Mouse (Mus musculus) lung, postnatal 36 days (tissue): ENCODE results near the gene Dscaml1.
A peak's percentile ranks its signal among the peaks of the same experiment; 100 is the strongest.

Experiments used
- DNase-seq: peaks from one replicate; pipeline ENCODE4 v3.0.0; 2022; ENCODE audit warnings: mixed read lengths

The Dscaml1 gene

GRCm38 (mm10) chr9:45574021-45574420 is 147.6 kb downstream of the Dscaml1 start:
- no peak for DNase-seq

DNA sequence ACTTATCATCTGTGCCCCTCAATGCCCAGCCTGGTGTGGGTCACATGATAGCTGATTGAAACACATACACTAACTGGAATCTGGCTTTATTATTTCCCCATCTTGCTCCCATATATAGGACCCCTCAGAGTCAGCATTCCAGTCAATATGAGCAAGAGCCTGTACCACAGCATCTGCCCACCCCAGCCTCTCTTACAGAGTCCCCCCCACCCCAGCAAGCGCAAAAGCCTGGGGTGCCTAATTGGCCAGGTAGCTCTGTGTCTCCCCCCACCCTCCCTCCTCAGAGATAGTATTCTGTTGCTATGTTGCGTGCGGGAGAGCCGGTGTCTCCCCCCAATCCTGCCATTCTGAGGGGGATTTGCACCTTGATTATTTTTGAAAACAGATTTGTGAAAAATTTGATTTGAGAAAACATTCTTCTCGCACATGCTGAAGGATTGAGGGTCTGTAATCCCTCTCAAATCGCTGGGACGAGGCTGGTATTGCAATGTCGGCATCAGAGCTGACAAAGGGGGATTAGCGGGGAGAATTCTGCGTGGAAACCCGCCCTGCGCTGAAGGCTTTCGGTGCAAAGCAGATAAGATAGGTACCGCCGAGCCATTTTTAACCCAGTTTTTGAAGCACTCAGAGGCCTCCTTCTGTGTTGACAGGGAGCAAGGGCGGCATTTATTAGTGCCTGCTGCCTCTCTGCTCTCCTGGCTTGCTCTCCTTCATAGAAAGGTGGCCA is 153.8 kb downstream of the Dscaml1 start:
- no peak for DNase-seq

DNA sequence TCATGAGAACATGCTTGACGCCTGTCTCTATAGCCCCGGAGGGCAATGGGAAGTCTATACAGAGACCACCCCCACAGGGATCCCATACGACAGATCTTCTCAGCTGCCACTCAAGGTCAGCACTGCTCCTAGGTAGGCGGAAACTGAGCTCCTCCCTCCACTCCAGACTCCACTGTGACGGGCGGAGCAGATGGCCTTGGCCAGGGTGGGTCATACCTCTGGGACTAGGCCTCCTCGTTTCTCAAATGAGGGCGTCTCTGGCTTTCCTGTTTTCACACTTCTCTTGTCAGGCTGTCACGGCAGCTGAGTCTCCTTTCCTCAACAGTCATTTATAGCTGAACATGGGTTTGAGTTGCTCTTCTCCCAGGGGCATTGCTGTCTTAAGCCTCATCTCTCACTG is 160.0 kb downstream of the Dscaml1 start:
- no peak for DNase-seq

DNA sequence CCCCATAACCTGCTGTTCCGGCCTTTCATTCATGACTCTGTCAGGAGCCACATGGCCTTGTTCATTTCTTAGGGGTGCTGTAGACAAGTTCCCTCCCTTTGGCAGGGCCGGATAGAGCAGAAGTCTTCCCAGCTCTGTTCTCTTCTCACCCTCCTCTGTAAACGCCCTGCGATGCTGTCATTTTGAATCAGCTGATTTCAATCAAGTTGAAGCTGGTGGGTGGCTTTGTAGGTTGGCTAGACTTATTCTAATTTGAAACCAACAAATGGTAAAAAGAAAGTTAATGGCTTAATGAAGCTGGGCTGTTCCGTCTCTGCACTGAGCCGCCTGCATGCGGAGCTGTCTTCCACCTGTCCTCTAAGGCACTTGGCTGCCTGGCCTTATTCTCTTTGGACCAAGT is 161.3 kb downstream of the Dscaml1 start:
- DNase-seq, result no peak

- DNase-seq, result peak; percentile 76
These were observed 163.4 kb downstream of the Dscaml1 start for GRCm38 (mm10) chr9:45589867-45590266.

DNA sequence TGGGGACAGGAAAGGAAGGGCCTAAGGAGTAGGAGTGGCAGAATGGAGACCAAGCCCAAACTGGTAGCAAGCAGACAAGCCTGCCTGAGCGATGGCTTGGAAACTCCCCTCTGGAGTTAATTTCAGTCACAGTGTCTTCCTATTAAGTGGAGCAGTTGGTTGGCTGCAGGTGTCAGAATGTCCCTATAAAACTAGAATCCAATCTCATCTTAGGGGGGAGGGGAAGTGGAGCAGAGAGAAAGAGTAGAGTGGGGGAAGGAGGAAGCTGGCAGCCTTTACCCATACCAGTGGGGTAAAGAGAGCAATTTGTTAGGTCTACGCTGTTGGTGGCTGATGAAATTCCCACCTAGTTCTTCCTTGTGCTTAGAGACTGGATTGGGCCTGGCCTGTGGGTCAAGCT is 164.6 kb downstream of the Dscaml1 start:
- no peak for DNase-seq

- DNase-seq, result no peak
These were observed 165.9 kb downstream of the Dscaml1 start for GRCm38 (mm10) chr9:45592374-45592773.

GRCm38 (mm10) chr9:45598117-45598516 is 171.7 kb downstream of the Dscaml1 start:
- DNase-seq, result no peak

GRCm38 (mm10) chr9:45599377-45599776 is 172.9 kb downstream of the Dscaml1 start:
- DNase-seq, result no peak

- peak; percentile 31 for DNase-seq
These were observed 180.9 kb downstream of the Dscaml1 start for GRCm38 (mm10) chr9:45607337-45607736.

- DNase-seq, result no peak
These were observed 181.9 kb downstream of the Dscaml1 start for GRCm38 (mm10) chr9:45608097-45609031.

GRCm38 (mm10) chr9:45610336-45611060 is 184.1 kb downstream of the Dscaml1 start:
- DNase-seq, result no peak

DNA sequence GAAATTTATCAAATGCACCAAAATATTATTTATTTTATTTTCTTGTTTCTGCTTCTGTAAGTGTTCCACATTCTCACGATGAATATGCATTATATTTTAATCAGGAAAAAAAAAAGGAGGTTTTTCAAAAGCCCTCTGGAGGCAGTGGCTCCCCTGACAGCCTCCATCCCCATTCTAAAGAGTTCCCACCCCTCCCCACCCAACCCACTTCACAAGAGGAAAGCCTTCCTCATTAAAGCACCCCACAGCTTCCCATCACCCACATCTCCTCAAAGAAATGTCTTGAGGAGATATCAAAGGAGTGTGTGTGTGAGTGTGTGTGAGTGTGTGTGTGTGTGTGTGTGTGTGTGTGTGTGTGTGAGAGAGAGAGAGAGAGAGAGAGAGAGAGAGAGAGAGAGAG is 188.2 kb downstream of the Dscaml1 start:
- DNase-seq, result no peak

- DNase-seq, result no peak
These were observed 191.5 kb downstream of the Dscaml1 start for GRCm38 (mm10) chr9:45617889-45618288.

- DNase-seq, result no peak
These were observed 192.0 kb downstream of the Dscaml1 start for GRCm38 (mm10) chr9:45618443-45618842.

GRCm38 (mm10) chr9:45620049-45620448 is 193.6 kb downstream of the Dscaml1 start:
- DNase-seq, result no peak

DNA sequence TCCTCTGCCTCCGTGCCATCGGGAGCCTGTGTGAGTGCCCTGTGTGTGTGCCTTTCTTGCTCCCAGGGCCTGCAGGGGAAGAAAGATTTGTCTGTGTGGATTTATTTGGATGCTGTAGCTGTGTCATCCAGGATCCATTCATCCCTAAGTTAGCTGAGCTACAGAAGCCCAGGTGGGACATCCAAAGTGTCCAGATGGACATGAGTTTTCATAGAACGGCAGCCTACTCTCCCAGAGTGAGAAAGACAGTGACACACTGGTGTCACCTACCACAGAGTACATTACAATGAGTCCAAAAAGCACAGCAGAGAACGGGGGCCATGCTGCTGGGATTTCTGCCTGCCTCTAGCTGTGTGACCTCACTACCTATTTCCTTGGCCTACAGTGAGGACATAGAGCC is 194.5 kb downstream of the Dscaml1 start:
- no peak for DNase-seq

- DNase-seq, result no peak
These were observed 199.5 kb downstream of the Dscaml1 start for GRCm38 (mm10) chr9:45625889-45626446.

- no peak for DNase-seq
These were observed 206.1 kb downstream of the Dscaml1 start for GRCm38 (mm10) chr9:45632520-45632919.

DNA sequence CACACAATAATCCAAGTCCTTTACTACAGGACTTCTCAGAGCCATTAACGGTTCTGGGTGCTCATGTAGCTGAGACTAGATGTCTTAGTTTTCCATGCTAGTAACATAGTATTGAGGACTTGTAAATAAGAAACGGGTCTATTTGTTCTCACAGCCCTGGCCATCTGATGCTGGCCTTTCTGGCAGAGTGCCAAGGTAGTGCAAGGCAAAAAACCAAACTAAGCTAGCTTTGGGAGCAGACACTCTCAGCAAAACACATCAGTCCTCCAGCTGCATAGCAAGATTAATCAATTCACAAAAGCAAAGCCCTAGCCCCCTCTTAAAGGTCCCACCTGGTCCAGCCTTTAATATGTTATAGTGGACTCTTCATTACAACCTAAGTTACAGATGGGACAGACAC is 206.6 kb downstream of the Dscaml1 start:
- DNase-seq, result peak; percentile 17

DNA sequence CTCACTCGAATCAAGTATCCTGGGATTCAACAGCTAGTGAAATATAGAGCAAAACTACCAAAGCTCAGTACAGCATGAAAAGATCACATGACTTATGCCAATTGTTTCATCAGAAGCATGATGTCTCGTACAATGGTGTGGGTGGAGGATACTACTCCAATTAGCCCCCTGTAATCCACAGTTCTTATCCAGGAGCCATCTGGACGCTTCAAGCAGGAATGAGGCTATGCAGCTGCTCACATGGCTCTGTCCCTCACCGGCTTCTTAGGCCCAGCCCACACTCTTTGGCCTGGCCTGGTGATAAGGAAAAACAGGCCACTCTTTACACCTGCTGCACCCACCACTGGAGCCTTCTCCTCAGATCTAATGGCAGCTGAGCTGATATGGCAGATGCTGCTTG is 208.6 kb downstream of the Dscaml1 start:
- DNase-seq, result no peak

DNA sequence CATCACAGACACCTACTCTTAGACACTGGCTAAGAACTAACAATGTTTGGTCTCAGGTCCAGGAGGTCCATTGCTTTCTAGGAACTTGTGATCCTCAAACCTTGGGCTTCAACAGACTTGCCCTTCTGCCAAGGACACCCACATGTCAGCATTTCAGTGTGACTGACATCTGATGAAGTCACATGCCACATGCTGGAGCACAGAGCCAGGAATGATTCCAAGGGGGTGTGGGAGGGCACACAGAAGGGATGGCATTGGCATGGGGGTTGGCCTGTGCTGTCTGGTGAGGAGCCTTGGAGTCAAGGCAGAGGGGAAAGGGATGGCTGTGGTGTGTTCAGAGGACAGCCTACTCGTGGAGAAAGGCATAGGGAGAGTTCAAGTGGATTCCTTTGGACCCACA is 210.9 kb downstream of the Dscaml1 start:
- no peak for DNase-seq
